Mouse (Mus musculus): Measurements from ENCODE around the gene Efna3.

GRCm38 (mm10) chr3:89332476-89332875, 9.7 kb upstream of the Efna3 start:
- no peak for TF ChIP-seq POLR2A (IDR thresholded peaks at IDR 0.05; ENCODE audit: extremely low read depth, insufficient read depth, low read length)
- TF ChIP-seq CTCF (IDR thresholded peaks at IDR 0.05; ENCODE audit: low read depth, low read length) = no peak

Measured in liver, adult 2 months (tissue).